Comparison of ENCODE assay signal across 20 mouse cellular contexts in the genomic region with DNA sequence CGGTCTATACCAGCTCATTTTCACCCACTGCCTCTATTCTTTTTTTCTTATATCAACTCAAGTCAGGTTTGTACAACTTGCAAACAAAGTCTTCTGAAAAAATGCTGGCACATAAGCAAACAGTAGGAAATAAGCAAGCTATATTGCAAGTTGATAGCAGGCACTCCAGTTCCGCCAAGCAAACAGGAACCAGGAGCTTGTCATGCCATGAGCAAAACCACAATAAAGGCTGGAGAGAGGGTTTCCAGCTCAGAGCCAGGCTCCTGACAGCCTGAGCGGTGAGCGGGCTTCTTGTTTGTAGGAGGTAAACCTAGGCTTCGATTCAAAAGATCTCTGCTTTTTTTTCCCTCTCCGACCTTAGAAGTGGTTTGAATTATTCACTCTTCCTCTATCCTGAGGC.
"Had no signal": no experiment of that assay in that cellular context is flagged by ENCODE, and none has a peak within 500 bp of the region (broad histone marks: within the 10 kb centered on the region; RNA-seq: fewer than 3 reads in every experiment).

No protein-coding gene starts in this region.

- H3K4me3 ChIP-seq: kidney, embryonic 15.5 days; left cerebral cortex, adult 2 months; liver, embryonic 13.5 days; megakaryocyte, embryonic 14.5 days; midbrain, embryonic 10.5 days; midbrain, embryonic 13.5 days; myocyte; neural tube, embryonic 13.5 days; stomach, embryonic 15.5 days had no signal

- H3K9ac ChIP-seq: kidney, embryonic 15.5 days; liver, embryonic 13.5 days; midbrain, embryonic 13.5 days; neural tube, embryonic 13.5 days; stomach, embryonic 15.5 days had no signal

- H3K9me3 ChIP-seq: kidney, embryonic 15.5 days; liver, embryonic 13.5 days; megakaryocyte, embryonic 14.5 days; midbrain, embryonic 10.5 days; midbrain, embryonic 13.5 days; neural tube, embryonic 13.5 days; stomach, embryonic 15.5 days had no signal

- H3K27me3 ChIP-seq: kidney, embryonic 15.5 days; liver, embryonic 13.5 days; megakaryocyte, embryonic 14.5 days; midbrain, embryonic 13.5 days; neural tube, embryonic 13.5 days; stomach, embryonic 15.5 days had no signal

- H3K4me2 ChIP-seq: kidney, embryonic 15.5 days; liver, embryonic 13.5 days; midbrain, embryonic 13.5 days; neural tube, embryonic 13.5 days; stomach, embryonic 15.5 days had no signal

- ATAC-seq: intestine, postnatal 0 days; midbrain, embryonic 13.5 days; midbrain, embryonic 16.5 days had no signal

- H3K27ac ChIP-seq: kidney, embryonic 15.5 days; left cerebral cortex, adult 2 months; liver, embryonic 13.5 days; midbrain, embryonic 10.5 days; midbrain, embryonic 13.5 days; neural tube, embryonic 13.5 days; stomach, embryonic 15.5 days had no signal

- DNase-seq: kidney, adult 2 months; kidney, postnatal 10 days; kidney, postnatal 36 days; layer of hippocampus, postnatal 36 days; liver, embryonic 13.5 days; retina, postnatal 1 day; right cerebral cortex, postnatal 25 days; spleen, adult 18-20 months; thymus, adult 18-20 months; thymus, postnatal 36 days had no signal
